Comparison of ENCODE assay signal across 8 mouse cellular contexts in the genomic region with DNA sequence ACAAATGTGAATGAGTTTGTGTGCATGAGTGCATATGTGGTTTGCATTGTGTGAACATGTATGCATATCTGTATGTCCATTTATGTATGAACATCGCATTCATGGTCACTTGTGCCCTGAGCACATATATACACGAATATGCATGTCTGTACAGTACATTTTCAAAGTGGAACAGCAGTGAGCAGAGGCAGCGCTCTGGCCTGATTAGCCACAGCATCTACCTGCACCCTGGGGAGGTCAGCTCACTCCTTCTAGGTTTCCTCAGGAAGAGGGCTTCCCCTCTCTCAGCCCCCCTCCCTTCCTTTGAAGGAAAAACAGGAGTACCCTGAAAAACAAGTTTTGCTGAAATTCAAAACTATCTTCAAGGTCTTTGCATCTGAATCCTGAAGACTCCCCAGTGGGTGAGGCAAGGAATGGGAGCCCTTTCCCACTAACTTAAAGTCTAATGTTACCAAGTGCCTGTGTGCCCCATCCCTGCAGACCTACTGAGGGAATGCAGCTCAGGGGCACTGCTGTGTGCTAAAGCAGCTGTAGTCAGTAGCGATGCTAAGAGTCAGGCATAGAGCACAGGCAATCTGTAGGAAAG. TPM values are rescaled to one million over a fixed set of nuclear protein-coding genes. Genes with fewer than 3 reads are reported as not detected.
A peak's percentile ranks its signal among the peaks of the same experiment; 100 is the strongest.
DNase-seq lines count a peak whose midpoint lies in the region; ATAC-seq and TF ChIP-seq lines count a peak whose summit lies in the region.

No protein-coding gene starts in this region.

- peaks cover 20% of the 10 kb centered on the region; the same call in 1 of the 2 replicates for H3K27me3 ChIP-seq in forebrain, embryonic 10.5 days (ENCODE audit: poor library complexity, severe bottlenecking)
- H3K27me3 ChIP-seq in forebrain, embryonic 16.5 days (replicated peaks; ENCODE audit: control insufficient read depth, insufficient read depth, low read length), result peaks cover 6% of the 10 kb centered on the region
- no peaks in the 10 kb centered on the region; the same call in 1 of the 2 replicates for H3K27me3 ChIP-seq in kidney, embryonic 14.5 days (ENCODE audit: control insufficient read depth, insufficient read depth, low read length)
- H3K27me3 ChIP-seq in stomach, embryonic 16.5 days (ENCODE audit: control insufficient read depth, insufficient read depth, low read length), result peaks cover 14% of the 10 kb centered on the region; the same call in 1 of the 2 replicates
- no peaks in the 10 kb centered on the region for H3K27me3 ChIP-seq in stomach, postnatal 0 days (ENCODE audit: control insufficient read depth, insufficient read depth, low read length)

- no peak for TF ChIP-seq CTCF in stomach, postnatal 0 days (IDR thresholded peaks at IDR 0.05; ENCODE audit: low read depth)

- no peaks in the 10 kb centered on the region for H3K9me3 ChIP-seq in forebrain, embryonic 10.5 days
- H3K9me3 ChIP-seq in forebrain, embryonic 16.5 days (ENCODE audit: control insufficient read depth, low read length), result no peaks in the 10 kb centered on the region
- H3K9me3 ChIP-seq in kidney, embryonic 14.5 days (ENCODE audit: control insufficient read depth, low read length), result no peaks in the 10 kb centered on the region
- H3K9me3 ChIP-seq in stomach, embryonic 16.5 days (replicated peaks; ENCODE audit: control insufficient read depth, low read length), result no peaks in the 10 kb centered on the region
- no peaks in the 10 kb centered on the region for H3K9me3 ChIP-seq in stomach, postnatal 0 days (ENCODE audit: control insufficient read depth, low read length)

- H3K27ac ChIP-seq in forebrain, embryonic 10.5 days, result peak overlapping the region; percentile 92
- no peak overlapping the region for H3K27ac ChIP-seq in forebrain, embryonic 16.5 days (ENCODE audit: low read length)
- H3K27ac ChIP-seq in kidney, embryonic 14.5 days (ENCODE audit: low read depth, low read length), result no peak overlapping the region
- no peak overlapping the region for H3K27ac ChIP-seq in stomach, embryonic 16.5 days (ENCODE audit: low read length)
- H3K27ac ChIP-seq in stomach, postnatal 0 days (replicated peaks), result no peak overlapping the region

- 41% methylated on average over 4 of the region's 4 CpGs for WGBS in forebrain, embryonic 10.5 days
- 55% methylated on average over 4 of the region's 4 CpGs for WGBS in forebrain, embryonic 16.5 days
- 58% methylated on average over 4 of the region's 4 CpGs for WGBS in kidney, embryonic 14.5 days
- WGBS in stomach, embryonic 16.5 days, result 76% methylated on average over 4 of the region's 4 CpGs
- WGBS in stomach, postnatal 0 days, result 70% methylated on average over 4 of the region's 4 CpGs

- H3K4me2 ChIP-seq in forebrain, embryonic 16.5 days (ENCODE audit: low read length), result no peak overlapping the region
- H3K4me2 ChIP-seq in kidney, embryonic 14.5 days (replicated peaks; ENCODE audit: low read depth, low read length), result peak overlapping the region; percentile 84
- H3K4me2 ChIP-seq in stomach, embryonic 16.5 days (ENCODE audit: low read depth, low read length), result no peak overlapping the region
- no peak overlapping the region for H3K4me2 ChIP-seq in stomach, postnatal 0 days (replicated peaks; ENCODE audit: low read depth)

- ATAC-seq in forebrain, embryonic 16.5 days, result no peak
- no peak for ATAC-seq in kidney, embryonic 14.5 days (ENCODE audit: low FRiP score, low TSS enrichment)
- ATAC-seq in stomach, embryonic 16.5 days (ENCODE audit: insufficient read depth, low FRiP score), result no peak
- no peak for ATAC-seq in stomach, postnatal 0 days (ENCODE audit: low FRiP score, low TSS enrichment)

- peaks cover 12% of the 10 kb centered on the region; the same call in 1 of the 2 replicates for H3K36me3 ChIP-seq in forebrain, embryonic 10.5 days (replicated peaks)
- H3K36me3 ChIP-seq in forebrain, embryonic 16.5 days (ENCODE audit: control insufficient read depth, insufficient read depth), result no peaks in the 10 kb centered on the region
- H3K36me3 ChIP-seq in kidney, embryonic 14.5 days (ENCODE audit: control insufficient read depth, insufficient read depth, low read length), result no peaks in the 10 kb centered on the region
- no peaks in the 10 kb centered on the region for H3K36me3 ChIP-seq in stomach, embryonic 16.5 days (ENCODE audit: control insufficient read depth, insufficient read depth, low read length)
- H3K36me3 ChIP-seq in stomach, postnatal 0 days (ENCODE audit: control insufficient read depth, insufficient read depth, low read length), result no peaks in the 10 kb centered on the region

- peak overlapping the region; percentile 66 for H3K4me3 ChIP-seq in forebrain, embryonic 10.5 days
- H3K4me3 ChIP-seq in forebrain, embryonic 16.5 days (replicated peaks; ENCODE audit: low read length), result no peak overlapping the region
- H3K4me3 ChIP-seq in kidney, embryonic 14.5 days (ENCODE audit: low read length), result no peak overlapping the region
- no peak overlapping the region for H3K4me3 ChIP-seq in stomach, embryonic 16.5 days (replicated peaks; ENCODE audit: low read length)
- H3K4me3 ChIP-seq in stomach, postnatal 0 days (ENCODE audit: low read depth, low read length), result no peak overlapping the region

- DNase-seq in forebrain, embryonic 10.5 days (ENCODE audit: extremely low spot score, low spot score), result no peak
- no peak for DNase-seq in kidney, adult 8-10 months
- no peak for DNase-seq in stomach, postnatal 0 days (ENCODE audit: low spot score)
- no peak for DNase-seq in left cerebral cortex, adult 9 months (ENCODE audit: low spot score in 2 of 2)
- no peak for DNase-seq in embryo, embryonic 10.5 days (ENCODE audit: low spot score)

- TF ChIP-seq EP300 in stomach, postnatal 0 days (optimal IDR thresholded peaks at IDR 0.05), result no peak

- H3K4me1 ChIP-seq in forebrain, embryonic 10.5 days, result peaks cover 94% of the 10 kb centered on the region
- peaks cover 24% of the 10 kb centered on the region for H3K4me1 ChIP-seq in forebrain, embryonic 16.5 days (replicated peaks; ENCODE audit: control insufficient read depth, insufficient read depth, low read length)
- peaks cover 38% of the 10 kb centered on the region for H3K4me1 ChIP-seq in kidney, embryonic 14.5 days (ENCODE audit: control insufficient read depth, insufficient read depth, low read length)
- H3K4me1 ChIP-seq in stomach, embryonic 16.5 days (ENCODE audit: control insufficient read depth, insufficient read depth, low read length), result peaks cover 34% of the 10 kb centered on the region
- H3K4me1 ChIP-seq in stomach, postnatal 0 days (replicated peaks; ENCODE audit: control insufficient read depth, insufficient read depth), result 0 out of 2 replicates have a peak, but pooled peaks cover 6% of the 10 kb centered on the region

- no peak overlapping the region for H3K9ac ChIP-seq in forebrain, embryonic 16.5 days (replicated peaks; ENCODE audit: low read depth, low read length)
- no peak overlapping the region; the same call in 1 of the 2 replicates for H3K9ac ChIP-seq in kidney, embryonic 14.5 days (ENCODE audit: low read depth, low read length)
- 0 out of 2 replicates have a peak overlapping the region, but pooled peaks have one; percentile 1 for H3K9ac ChIP-seq in stomach, embryonic 16.5 days (ENCODE audit: low read length)
- H3K9ac ChIP-seq in stomach, postnatal 0 days (ENCODE audit: low read length), result no peak overlapping the region

RNA-seq across cellular contexts. Expression of a gene that starts 2.9 kb away (rescaled TPM):
- polyA plus RNA-seq in forebrain, embryonic 10.5 days (2016; fragmentation: Nextera tagmentation; extraction: Ambion mirVana), result 147 and 152 TPM in 2 replicates
- 21.7 and 26.2 TPM in 2 replicates for polyA plus RNA-seq in forebrain, embryonic 16.5 days (2015; fragmentation: Nextera tagmentation; extraction: Ambion mirVana)
- 78.6 and 140 TPM in 2 replicates for polyA plus RNA-seq in kidney, embryonic 14.5 days (2014; fragmentation: Nextera tagmentation; extraction: Ambion mirVana)
- 78.9 and 82.2 TPM in 2 replicates for polyA plus RNA-seq in stomach, embryonic 16.5 days (2015; fragmentation: Nextera tagmentation; extraction: Ambion mirVana)
- polyA plus RNA-seq in stomach, postnatal 0 days (2015; fragmentation: Nextera tagmentation; extraction: Ambion mirVana), result 26.3 and 26.6 TPM in 2 replicates
